Mouse (Mus musculus): Measurements from ENCODE around the gene Fem1b. TPM values are rescaled to one million over a fixed set of nuclear protein-coding genes. Genes with fewer than 3 reads are reported as not detected.
A peak's percentile ranks its signal among the peaks of the same experiment; 100 is the strongest.
"Not testable (repeated sequence)": the region's sequence is repeated elsewhere in the genome, so short reads cannot be mapped to it uniquely, and the experiment has no call there.

Fem1b gene
- polyA plus RNA-seq (2014; fragmentation: Nextera tagmentation; extraction: Ambion mirVana) = 38.4 and 41.1 TPM in 2 replicates

- H3K4me1 ChIP-seq (ENCODE audit: control insufficient read depth, insufficient read depth, low read length) = no peaks in the 10 kb centered on the region
- peak within 1 kb of the TSS; percentile 97 for H3K4me3 ChIP-seq (ENCODE audit: low read depth, low read length)
- no peaks in the 10 kb centered on the region for H3K36me3 ChIP-seq (replicated peaks; ENCODE audit: control insufficient read depth, insufficient read depth, low read depth, low read length)
- peak; percentile 96 for DNase-seq (ENCODE audit: low spot score)
- WGBS = under 1% methylated on average over 51 of the region's 68 CpGs
- H3K27ac ChIP-seq (replicated peaks; ENCODE audit: low read depth, low read length) = peak within 1 kb of the TSS; percentile 88
- H3K9me3 ChIP-seq (replicated peaks; ENCODE audit: control insufficient read depth, low read length) = no peaks in the 10 kb centered on the region
- ATAC-seq (replicated peaks; ENCODE audit: insufficient number of reproducible peaks, low FRiP score, low TSS enrichment, low read depth) = peak; percentile 91
- H3K4me2 ChIP-seq (ENCODE audit: low read depth, low read length) = peak within 1 kb of the TSS; percentile 76
- no peaks in the 10 kb centered on the region for H3K27me3 ChIP-seq (ENCODE audit: control insufficient read depth, insufficient read depth, low read length)
- H3K9ac ChIP-seq (replicated peaks; ENCODE audit: low read length) = peak within 1 kb of the TSS; percentile 88
Observed at GRCm38 (mm10) chr9:62811516-62812121, at the start of gene Fem1b. Gene Fem1b, minus strand, starts transcription at chr9:62811934.

- Histone ChIP-seq H3K4me3 (ENCODE audit: low read depth, low read length) (no peak overlapping the region), H3K4me2 (ENCODE audit: low read depth, low read length) (no peak overlapping the region), H3K4me1 (ENCODE audit: control insufficient read depth, insufficient read depth, low read length) (peaks cover 7% of the 10 kb centered on the region), H3K27me3 (ENCODE audit: control insufficient read depth, insufficient read depth, low read length) (no peaks in the 10 kb centered on the region), H3K36me3 (replicated peaks; ENCODE audit: control insufficient read depth, insufficient read depth, low read depth, low read length) (no peaks in the 10 kb centered on the region), H3K9me3 (replicated peaks; ENCODE audit: control insufficient read depth, low read length) (no peaks in the 10 kb centered on the region), H3K9ac (replicated peaks; ENCODE audit: low read length) (no peak overlapping the region), H3K27ac (replicated peaks; ENCODE audit: low read depth, low read length) (no peak overlapping the region)
- DNase-seq (ENCODE audit: low spot score) (no peak), ATAC-seq (replicated peaks; ENCODE audit: insufficient number of reproducible peaks, low FRiP score, low TSS enrichment, low read depth) (no peak)
- 56% methylated on average over 4 of the region's 4 CpGs for WGBS
Observed at GRCm38 (mm10) chr9:62860866-62861265, 49.1 kb upstream of the Fem1b start.

GRCm38 (mm10) chr9:62860102-62860501 is 48.4 kb upstream of the Fem1b start:
- not testable (repeated sequence) for H3K4me1 ChIP-seq (ENCODE audit: control insufficient read depth, insufficient read depth, low read length); H3K4me2 ChIP-seq (ENCODE audit: low read depth, low read length); ATAC-seq (replicated peaks; ENCODE audit: insufficient number of reproducible peaks, low FRiP score, low TSS enrichment, low read depth); H3K4me3 ChIP-seq (ENCODE audit: low read depth, low read length); H3K9ac ChIP-seq (replicated peaks; ENCODE audit: low read length); H3K36me3 ChIP-seq (replicated peaks; ENCODE audit: control insufficient read depth, insufficient read depth, low read depth, low read length); H3K27me3 ChIP-seq (ENCODE audit: control insufficient read depth, insufficient read depth, low read length); DNase-seq (ENCODE audit: low spot score); H3K9me3 ChIP-seq (replicated peaks; ENCODE audit: control insufficient read depth, low read length); H3K27ac ChIP-seq (replicated peaks; ENCODE audit: low read depth, low read length)
- WGBS = 41% methylated on average over 6 of the region's 7 CpGs

GRCm38 (mm10) chr9:62858266-62859019 is 46.7 kb upstream of the Fem1b start:
- Histone ChIP-seq H3K36me3 (replicated peaks; ENCODE audit: control insufficient read depth, insufficient read depth, low read depth, low read length) (no peaks in the 10 kb centered on the region), H3K9me3 (replicated peaks; ENCODE audit: control insufficient read depth, low read length) (no peaks in the 10 kb centered on the region), H3K27ac (replicated peaks; ENCODE audit: low read depth, low read length) (no peak overlapping the region), H3K4me2 (ENCODE audit: low read depth, low read length) (no peak overlapping the region; the same call in none of the 2 replicates), H3K4me1 (ENCODE audit: control insufficient read depth, insufficient read depth, low read length) (peaks cover 7% of the 10 kb centered on the region), H3K4me3 (ENCODE audit: low read depth, low read length) (no peak overlapping the region), H3K27me3 (ENCODE audit: control insufficient read depth, insufficient read depth, low read length) (no peaks in the 10 kb centered on the region), H3K9ac (replicated peaks; ENCODE audit: low read length) (no peak overlapping the region)
- DNase-seq (ENCODE audit: low spot score) = peak; percentile 33
- WGBS = 39% methylated on average over 8 of the region's 8 CpGs
- ATAC-seq (replicated peaks; ENCODE audit: insufficient number of reproducible peaks, low FRiP score, low TSS enrichment, low read depth) = no peak

DNA sequence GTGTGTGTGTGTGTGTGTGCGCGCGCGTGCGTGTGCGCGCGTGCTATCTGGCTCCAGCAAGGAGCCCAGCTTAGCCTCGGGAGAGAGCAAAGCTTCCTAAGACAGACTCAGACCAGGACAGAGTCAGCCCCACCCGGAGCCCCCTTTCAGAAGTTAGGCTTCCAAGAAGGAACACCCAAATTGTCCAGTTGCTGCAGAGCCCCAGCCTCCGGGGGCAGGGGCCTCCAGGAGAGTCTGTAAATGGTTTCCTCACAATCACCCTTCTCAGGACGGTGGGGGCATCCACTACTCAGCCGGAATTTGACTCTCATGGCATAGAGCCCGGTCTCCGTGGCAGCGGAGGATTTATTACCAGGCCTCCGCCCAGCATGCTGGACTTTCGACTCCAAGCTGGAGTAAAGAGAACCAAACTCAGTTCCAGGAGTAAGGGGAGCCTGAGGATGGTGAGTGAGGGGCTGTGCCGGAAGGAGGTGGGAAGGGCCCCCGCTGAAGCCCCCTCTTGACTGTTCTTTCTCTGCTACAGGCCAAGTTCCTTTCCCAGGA is 46.1 kb upstream of the Fem1b start, which contains the start of gene Calml4:
Calml4 (plus strand) TSS at position 362 of the 543 bp plus-strand sequence.
- H3K27me3 ChIP-seq (ENCODE audit: control insufficient read depth, insufficient read depth, low read length) = no peaks in the 10 kb centered on the region
- DNase-seq (ENCODE audit: low spot score) = peak; percentile 59
- no peaks in the 10 kb centered on the region for H3K9me3 ChIP-seq (replicated peaks; ENCODE audit: control insufficient read depth, low read length)
- no peaks in the 10 kb centered on the region for H3K36me3 ChIP-seq (replicated peaks; ENCODE audit: control insufficient read depth, insufficient read depth, low read depth, low read length)
- 0 out of 2 replicates have a peak within 1 kb of the TSS, but pooled peaks have one; percentile 18 for H3K9ac ChIP-seq (replicated peaks; ENCODE audit: low read length)
- H3K4me2 ChIP-seq (ENCODE audit: low read depth, low read length) = no peak within 1 kb of the TSS; the same call in none of the 2 replicates
- no peak within 1 kb of the TSS for H3K27ac ChIP-seq (replicated peaks; ENCODE audit: low read depth, low read length)
- no peak for ATAC-seq (replicated peaks; ENCODE audit: insufficient number of reproducible peaks, low FRiP score, low TSS enrichment, low read depth)
- WGBS = 49% methylated on average over 20 of the region's 20 CpGs
- H3K4me1 ChIP-seq (ENCODE audit: control insufficient read depth, insufficient read depth, low read length) = peaks cover 7% of the 10 kb centered on the region
- no peak within 1 kb of the TSS for H3K4me3 ChIP-seq (ENCODE audit: low read depth, low read length)

DNA sequence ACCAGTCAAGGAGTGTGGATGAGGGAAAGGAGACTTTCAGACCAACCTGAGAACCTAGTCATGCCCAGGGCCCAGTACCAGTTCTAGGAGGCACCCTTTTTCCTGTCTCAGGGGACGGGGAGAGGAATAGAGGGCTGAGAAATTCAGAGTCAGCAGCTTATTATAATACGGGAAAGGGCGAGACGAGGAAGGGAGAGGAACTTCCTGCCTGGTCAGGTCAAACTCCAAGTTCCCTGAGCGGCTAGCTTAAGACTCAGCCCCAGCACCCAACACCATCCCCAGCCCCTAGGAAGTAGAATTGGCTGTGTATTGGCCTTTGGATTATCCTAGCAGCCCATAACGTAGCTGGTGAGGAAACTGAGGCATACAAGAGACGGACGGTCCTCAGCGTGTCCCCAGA is 45.5 kb upstream of the Fem1b start:
- 80% methylated on average over 9 of the region's 9 CpGs for WGBS
- H3K27me3 ChIP-seq (ENCODE audit: control insufficient read depth, insufficient read depth, low read length) = no peaks in the 10 kb centered on the region
- ATAC-seq (replicated peaks; ENCODE audit: insufficient number of reproducible peaks, low FRiP score, low TSS enrichment, low read depth) (no peak), DNase-seq (ENCODE audit: low spot score) (no peak)
- H3K4me3 ChIP-seq (ENCODE audit: low read depth, low read length) = no peak overlapping the region
- no peak overlapping the region for H3K4me2 ChIP-seq (ENCODE audit: low read depth, low read length)
- H3K36me3 ChIP-seq (replicated peaks; ENCODE audit: control insufficient read depth, insufficient read depth, low read depth, low read length) = no peaks in the 10 kb centered on the region
- no peak overlapping the region for H3K9ac ChIP-seq (replicated peaks; ENCODE audit: low read length)
- no peak overlapping the region for H3K27ac ChIP-seq (replicated peaks; ENCODE audit: low read depth, low read length)
- no peaks in the 10 kb centered on the region for H3K9me3 ChIP-seq (replicated peaks; ENCODE audit: control insufficient read depth, low read length)
- H3K4me1 ChIP-seq (ENCODE audit: control insufficient read depth, insufficient read depth, low read length) = peaks cover 7% of the 10 kb centered on the region

DNA sequence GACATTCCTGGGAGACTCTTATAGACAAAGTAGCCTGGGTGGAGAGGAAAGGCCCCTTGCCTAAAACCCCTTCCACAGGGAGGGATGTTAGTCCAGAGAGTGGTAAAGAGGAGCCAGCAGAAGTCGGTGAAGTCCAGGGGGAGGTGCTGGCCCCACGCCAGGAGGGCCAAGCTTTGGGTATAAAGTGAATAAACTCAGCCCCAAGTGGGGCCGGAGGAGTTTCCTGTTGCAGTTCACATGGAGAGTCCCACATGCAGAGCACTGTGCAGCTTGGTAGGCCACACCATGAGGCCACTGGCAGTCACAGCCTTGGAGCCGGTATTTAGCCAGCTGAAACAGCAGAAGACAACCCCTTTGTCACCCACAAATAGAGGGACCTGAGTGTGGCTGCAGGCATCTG is 42.7 kb upstream of the Fem1b start:
- Histone ChIP-seq H3K4me2 (ENCODE audit: low read depth, low read length) (no peak overlapping the region), H3K9me3 (replicated peaks; ENCODE audit: control insufficient read depth, low read length) (no peaks in the 10 kb centered on the region), H3K27ac (replicated peaks; ENCODE audit: low read depth, low read length) (no peak overlapping the region), H3K27me3 (ENCODE audit: control insufficient read depth, insufficient read depth, low read length) (no peaks in the 10 kb centered on the region), H3K4me3 (ENCODE audit: low read depth, low read length) (no peak overlapping the region), H3K36me3 (replicated peaks; ENCODE audit: control insufficient read depth, insufficient read depth, low read depth, low read length) (no peaks in the 10 kb centered on the region), H3K4me1 (ENCODE audit: control insufficient read depth, insufficient read depth, low read length) (peaks cover 7% of the 10 kb centered on the region), H3K9ac (replicated peaks; ENCODE audit: low read length) (no peak overlapping the region)
- 61% methylated on average over 4 of the region's 4 CpGs for WGBS
- DNase-seq (ENCODE audit: low spot score) (no peak), ATAC-seq (replicated peaks; ENCODE audit: insufficient number of reproducible peaks, low FRiP score, low TSS enrichment, low read depth) (no peak)

DNA sequence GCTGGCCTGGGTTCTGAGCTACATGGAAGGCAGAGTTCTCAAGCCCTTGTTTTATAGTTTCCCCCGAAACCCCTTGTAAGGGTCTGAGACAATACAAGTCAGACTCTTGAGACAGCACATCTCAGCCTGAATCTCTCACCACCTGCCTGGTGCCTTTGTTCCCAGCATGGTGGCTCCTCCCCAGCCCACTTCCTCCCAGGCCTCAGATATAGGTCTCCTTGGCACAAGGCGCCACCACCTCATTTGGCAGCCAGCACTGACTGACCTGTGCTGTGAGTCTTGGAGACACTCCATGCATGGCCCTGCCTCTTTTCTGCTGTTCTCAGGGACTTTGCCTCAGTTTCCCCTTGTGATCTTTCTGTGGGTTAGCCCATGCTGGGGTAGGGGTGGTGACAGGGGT is 39.8 kb upstream of the Fem1b start:
- Histone ChIP-seq H3K4me3 (ENCODE audit: low read depth, low read length) (no peak overlapping the region), H3K9me3 (replicated peaks; ENCODE audit: control insufficient read depth, low read length) (no peaks in the 10 kb centered on the region), H3K27me3 (ENCODE audit: control insufficient read depth, insufficient read depth, low read length) (no peaks in the 10 kb centered on the region), H3K27ac (replicated peaks; ENCODE audit: low read depth, low read length) (no peak overlapping the region), H3K4me1 (ENCODE audit: control insufficient read depth, insufficient read depth, low read length) (no peaks in the 10 kb centered on the region), H3K36me3 (replicated peaks; ENCODE audit: control insufficient read depth, insufficient read depth, low read depth, low read length) (no peaks in the 10 kb centered on the region), H3K9ac (replicated peaks; ENCODE audit: low read length) (no peak overlapping the region), H3K4me2 (ENCODE audit: low read depth, low read length) (no peak overlapping the region)
- DNase-seq (ENCODE audit: low spot score) (no peak), ATAC-seq (replicated peaks; ENCODE audit: insufficient number of reproducible peaks, low FRiP score, low TSS enrichment, low read depth) (no peak)
- 70% methylated on average over 2 of the region's 2 CpGs for WGBS
